Mouse (Mus musculus) CH12.LX (cell line): ENCODE measurements around the gene Mesp2. TPM values are rescaled to one million over a fixed set of nuclear protein-coding genes. Genes with fewer than 3 reads are reported as not detected.

Source experiments
- DNase-seq: peaks from one replicate; pipeline ENCODE4 v3.0.0-alpha.2; 2013; ENCODE audit errors: extremely low read depth
- H3K27ac ChIP-seq: 2 replicates; pipeline ENCODE4 v1.5.1; 2012; ENCODE audit warnings: low read depth, mild to moderate bottlenecking, control low read depth, moderate library complexity; ENCODE audit not compliant: insufficient read depth
- H3K27me3 ChIP-seq: replicated peaks from 2 replicates; pipeline ENCODE3; 2012; ENCODE audit warnings: inconsistent platforms
- H3K36me3 ChIP-seq, 2 experiments: replicated peaks in 1 of 2; 2 replicates each; pipeline versions ENCODE3 to v1.6.1; 2012; ENCODE audit warnings: inconsistent platforms in 1 of 2, low read length in 1 of 2, mild to moderate bottlenecking in 1 of 2, mixed read lengths in 1 of 2, moderate library complexity in 1 of 2; ENCODE audit not compliant: control insufficient read depth in 1 of 2, insufficient read depth in 1 of 2
- H3K4me1 ChIP-seq, 2 experiments: 2 replicates each; pipeline ENCODE4 v1.6.1; 2012; ENCODE audit warnings: inconsistent platforms in 1 of 2, moderate library complexity in 1 of 2; ENCODE audit not compliant: insufficient read depth in 2 of 2, control insufficient read depth in 1 of 2
- H3K4me2 ChIP-seq: 2 replicates; pipeline ENCODE4 v1.6.1; 2012; ENCODE audit warnings: low read depth, mild to moderate bottlenecking, control low read depth; ENCODE audit not compliant: poor library complexity, insufficient read depth, severe bottlenecking
- H3K4me3 ChIP-seq, 3 experiments: fragments of 150-350 bp in 1 of 3; sonication (generic) in 1 of 3; replicated peaks in 1 of 3; 2 replicates each; pipeline versions ENCODE3 to v1.5.1; 2011 to 2012; ENCODE audit warnings: low read depth in 2 of 3, low read length in 2 of 3, mild to moderate bottlenecking in 2 of 3, moderate library complexity in 2 of 3, control low read depth in 1 of 3, improper control_type of control experiment in 1 of 3, inconsistent platforms in 1 of 3, mixed read lengths in 1 of 3; ENCODE audit not compliant: poor library complexity in 1 of 3
- H3K79me2 ChIP-seq: replicated peaks from 2 replicates; pipeline ENCODE4 v1.6.1; 2012; ENCODE audit warnings: mild to moderate bottlenecking, moderate library complexity; ENCODE audit not compliant: control insufficient read depth, poor library complexity, insufficient read depth, severe bottlenecking; ENCODE audit errors: extremely low read depth
- H3K9ac ChIP-seq: 2 replicates; pipeline ENCODE4 v1.6.1; 2012; ENCODE audit warnings: low read depth, mild to moderate bottlenecking, control low read depth, moderate library complexity; ENCODE audit not compliant: insufficient read depth
- H3K9me3 ChIP-seq: replicated peaks from 2 replicates; pipeline ENCODE3; 2012; ENCODE audit warnings: low read length, inconsistent platforms, mixed read lengths
- BHLHE40 ChIP-seq: IDR thresholded peaks from 2 replicates; pipeline ENCODE4 v1.6.1; 2011; ENCODE audit warnings: mild to moderate bottlenecking, low read depth, low read length, improper control_type of control experiment
- CHD1 ChIP-seq: IDR thresholded peaks from 2 replicates; pipeline ENCODE4 v1.6.1; 2012; ENCODE audit warnings: low read depth, low read length, improper control_type of control experiment, inconsistent platforms
- CHD2 ChIP-seq: IDR thresholded peaks from 2 replicates; pipeline ENCODE4 v1.6.1; 2011; ENCODE audit warnings: low read length, improper control_type of control experiment
- E2F4 ChIP-seq: IDR thresholded peaks from 2 replicates; pipeline ENCODE4 v1.6.1; 2011; ENCODE audit warnings: low read depth, low read length, improper control_type of control experiment; ENCODE audit not compliant: insufficient replicate concordance
- ELF1 ChIP-seq: IDR thresholded peaks from 2 replicates; pipeline ENCODE4 v1.6.1; 2014; ENCODE audit warnings: low read depth, mild to moderate bottlenecking, inconsistent platforms, low read length, improper control_type of control experiment
- EP300 ChIP-seq: IDR thresholded peaks from 2 replicates; pipeline ENCODE4 v1.6.1; 2011; ENCODE audit warnings: low read length, improper control_type of control experiment
- GABPA ChIP-seq: IDR thresholded peaks from 2 replicates; pipeline ENCODE4 v1.6.1; 2012; ENCODE audit warnings: low read depth, low read length, improper control_type of control experiment, inconsistent platforms; ENCODE audit not compliant: insufficient replicate concordance
- IRF4 ChIP-seq: IDR thresholded peaks from 2 replicates; pipeline ENCODE4 v1.6.1; 2014; ENCODE audit warnings: low read depth, mild to moderate bottlenecking, inconsistent platforms, low read length, improper control_type of control experiment
- JUN ChIP-seq: IDR thresholded peaks from 2 replicates; pipeline ENCODE4 v1.6.1; 2011; ENCODE audit warnings: low read depth, mild to moderate bottlenecking, low read length, improper control_type of control experiment, moderate library complexity; ENCODE audit not compliant: insufficient read depth
- KAT2A ChIP-seq: IDR thresholded peaks from 2 replicates; pipeline ENCODE4 v1.6.1; 2012; ENCODE audit warnings: low read length, improper control_type of control experiment, inconsistent platforms; ENCODE audit not compliant: insufficient replicate concordance
- MAFK ChIP-seq: IDR thresholded peaks from 2 replicates; pipeline ENCODE4 v1.6.1; 2011; ENCODE audit warnings: low read length, improper control_type of control experiment; ENCODE audit not compliant: insufficient replicate concordance
- MAX ChIP-seq: IDR thresholded peaks from 2 replicates; pipeline ENCODE4 v1.6.1; 2011; ENCODE audit warnings: low read length, improper control_type of control experiment
- MAZ ChIP-seq: IDR thresholded peaks from 2 replicates; pipeline ENCODE4 v1.6.1; 2012; ENCODE audit warnings: low read depth, mild to moderate bottlenecking, inconsistent platforms, low read length, improper control_type of control experiment, moderate library complexity
- MEF2A ChIP-seq: IDR thresholded peaks from 2 replicates; pipeline ENCODE4 v1.6.1; 2014; ENCODE audit warnings: low read depth, mild to moderate bottlenecking, inconsistent platforms, low read length, improper control_type of control experiment, borderline replicate concordance
- MXI1 ChIP-seq: IDR thresholded peaks from 2 replicates; pipeline ENCODE4 v1.6.1; 2011; ENCODE audit warnings: mild to moderate bottlenecking, low read depth, low read length, improper control_type of control experiment
- MYC ChIP-seq: IDR thresholded peaks from 2 replicates; pipeline ENCODE4 v1.6.1; 2011; ENCODE audit warnings: low read depth, mild to moderate bottlenecking, improper control_type of control experiment, low read length
- NRF1 ChIP-seq: IDR thresholded peaks from 2 replicates; pipeline ENCODE4 v1.6.1; 2014; ENCODE audit warnings: low read depth, mild to moderate bottlenecking, inconsistent platforms, low read length, improper control_type of control experiment, moderate library complexity
- PAX5 ChIP-seq: IDR thresholded peaks from 2 replicates; pipeline ENCODE4 v1.6.1; 2012; ENCODE audit warnings: low read length, inconsistent platforms, mixed read lengths
- POLR2A ChIP-seq: IDR thresholded peaks from 2 replicates; pipeline ENCODE4 v1.6.1; 2011; ENCODE audit warnings: low read depth, mild to moderate bottlenecking, improper control_type of control experiment, low read length
- POLR2AphosphoS2 ChIP-seq: IDR thresholded peaks from 2 replicates; pipeline ENCODE4 v1.6.1; 2011; ENCODE audit warnings: low read depth, low read length, improper control_type of control experiment
- RCOR1 ChIP-seq: conservative IDR thresholded peaks from 2 replicates; pipeline ENCODE4 v1.6.1; 2012; ENCODE audit warnings: low read depth, mild to moderate bottlenecking, inconsistent platforms, low read length, improper control_type of control experiment
- SMC3 ChIP-seq: IDR thresholded peaks from 2 replicates; pipeline ENCODE4 v1.6.1; 2011; ENCODE audit warnings: low read depth, low read length, improper control_type of control experiment
- TBP ChIP-seq: conservative IDR thresholded peaks from 2 replicates; pipeline ENCODE4 v1.6.1; 2011; ENCODE audit warnings: low read depth, low read length, improper control_type of control experiment
- TCF12 ChIP-seq: IDR thresholded peaks from 2 replicates; pipeline ENCODE4 v1.6.1; 2014; ENCODE audit warnings: low read depth, mild to moderate bottlenecking, inconsistent platforms, low read length, improper control_type of control experiment
- USF2 ChIP-seq: conservative IDR thresholded peaks from 2 replicates; pipeline ENCODE4 v1.6.1; 2011; ENCODE audit warnings: low read depth, low read length, improper control_type of control experiment
- ZC3H11A ChIP-seq: IDR thresholded peaks from 2 replicates; pipeline ENCODE4 v1.6.1; 2012; ENCODE audit warnings: low read depth, mild to moderate bottlenecking, inconsistent platforms, low read length, improper control_type of control experiment
- ZKSCAN1 ChIP-seq: IDR thresholded peaks from 2 replicates; pipeline ENCODE4 v1.6.1; 2012; ENCODE audit warnings: low read depth, inconsistent platforms, low read length, improper control_type of control experiment, borderline replicate concordance
- ZMIZ1 ChIP-seq: IDR thresholded peaks from 2 replicates; pipeline ENCODE4 v1.6.1; 2012; ENCODE audit warnings: low read depth, mild to moderate bottlenecking, inconsistent platforms, low read length, improper control_type of control experiment
- ZNF384 ChIP-seq: IDR thresholded peaks from 2 replicates; pipeline ENCODE4 v1.6.1; 2012; ENCODE audit warnings: low read depth, low read length, improper control_type of control experiment, inconsistent platforms
- dilution Hi-C: fragments of 300-500 bp; cut with MboI; formaldehyde crosslinking; loops from 2 replicates; pipeline ENCODE4 v1.14.3; 2020; ENCODE audit warnings: low sequenced_read_pairs; ENCODE audit not compliant: extremely low pct_unique_long_range_greater_than_20kb, extremely low pct_ligation_motif_present
- in situ Hi-C: fragments of 300-500 bp; cut with MboI; formaldehyde crosslinking; loops from 3 replicates; pipeline ENCODE4 v1.14.3; 2019; ENCODE audit warnings: low sequenced_read_pairs, low pct_ligation_motif_present, low pct_unique_long_range_greater_than_20kb, mixed read lengths
- polyA plus RNA-seq: library from polyadenylated mRNA; unstranded; fragments of >175 nt; gene quantifications from 2 replicates; pipeline ENCODE4 v1.2.1, GENCODE M21; 2012; ENCODE audit warnings: low read depth; ENCODE audit not compliant: insufficient read length
- total RNA-seq, 2 experiments: library from RNA; depleted of rRNA; stranded (reverse); fragments of 300-350 nt in 1 of 2; fragments of >200 nt in 1 of 2; gene quantifications; 2 replicates each; pipeline ENCODE4 v1.2.3; 2012 to 2014

Mesp2 gene
- total and polyA plus RNA-seq, 3 experiments, result not detected

GRCm38 (mm10) chr7:79844090-79844802 is 33.7 kb downstream of the Mesp2 start:
- Histone ChIP-seq H3K4me3 (no peak overlapping the region), H3K27me3 (peaks cover 61% of the 10 kb centered on the region), H3K79me2 (no peaks in the 10 kb centered on the region), H3K27ac (no peak overlapping the region), H3K9ac (no peak overlapping the region), H3K4me1 (0 out of 4 replicates have a peak, but pooled peaks cover 0 to 2% of the 10 kb centered on the region in 2 experiments), H3K4me2 (no peak overlapping the region), H3K36me3 (no peaks in the 10 kb centered on the region)
- dilution Hi-C loops, result no loop called here
- DNase-seq, result no peak
- TF ChIP-seq EP300, result no peak
- TF ChIP-seq ZC3H11A, result no peak
- no peak for TF ChIP-seq RCOR1
- no peak for TF ChIP-seq POLR2AphosphoS2
- TF ChIP-seq NRF1, result no peak
- no peak for TF ChIP-seq MAFK
- no peak for TF ChIP-seq JUN
- TF ChIP-seq IRF4, result no peak
- TF ChIP-seq E2F4, result no peak
- TF ChIP-seq MAZ, result no peak
- TF ChIP-seq MEF2A, result no peak
- TF ChIP-seq PAX5, result no peak
- no peak for TF ChIP-seq ZNF384
- no peak for TF ChIP-seq ZMIZ1
- TF ChIP-seq GABPA, result no peak
- no peak for TF ChIP-seq MXI1
- TF ChIP-seq SMC3, result no peak
- TF ChIP-seq CHD1, result no peak
- no peak for TF ChIP-seq BHLHE40
- TF ChIP-seq, all 38 proteins: peak for 0
- H3K9me3 ChIP-seq, result no peaks in the 10 kb centered on the region
- in situ Hi-C loops, result no loop called here

- Histone ChIP-seq H3K27ac (no peak overlapping the region), H3K4me3 (no peak overlapping the region), H3K9me3 (no peaks in the 10 kb centered on the region), H3K9ac (no peak overlapping the region), H3K27me3 (peaks cover 60% of the 10 kb centered on the region), H3K4me2 (no peak overlapping the region), H3K79me2 (no peaks in the 10 kb centered on the region), H3K36me3 (no peaks in the 10 kb centered on the region), H3K4me1 (0 out of 4 replicates have a peak, but pooled peaks cover 0 to 2% of the 10 kb centered on the region in 2 experiments)
- dilution Hi-C loops, result no loop called here
- no peak for DNase-seq
- in situ Hi-C loops, result no loop called here
- TF ChIP-seq MEF2A, result no peak
- TF ChIP-seq SMC3, result no peak
- no peak for TF ChIP-seq ZC3H11A
- no peak for TF ChIP-seq KAT2A
- no peak for TF ChIP-seq MYC
- TF ChIP-seq E2F4, result no peak
- no peak for TF ChIP-seq ELF1
- TF ChIP-seq USF2, result no peak
- no peak for TF ChIP-seq CHD1
- no peak for TF ChIP-seq RCOR1
- no peak for TF ChIP-seq ZMIZ1
- TF ChIP-seq GABPA, result no peak
- no peak for TF ChIP-seq MAX
- no peak for TF ChIP-seq CHD2
- no peak for TF ChIP-seq TBP
- TF ChIP-seq POLR2A, result no peak
- TF ChIP-seq IRF4, result no peak
- no peak for TF ChIP-seq TCF12
- no peak for TF ChIP-seq ZKSCAN1
- TF ChIP-seq MAZ, result no peak
- TF ChIP-seq, all 38 proteins: peak for 0
These were observed 35.8 kb downstream of the Mesp2 start for GRCm38 (mm10) chr7:79846342-79846741.
